Mouse (Mus musculus) macrophage (primary cell): ENCODE measurements around the gene Gtf2i. TPM values are rescaled to one million over a fixed set of nuclear protein-coding genes. Genes with fewer than 3 reads are reported as not detected.

ENCODE experiments used
- H3K27ac ChIP-seq: fragments of 350-480 bp; formaldehyde crosslinking; 2 replicates; pipeline ENCODE4 v1.9.0; 2021
- H3K36me3 ChIP-seq: fragments of 350-480 bp; formaldehyde crosslinking; 2 replicates; pipeline ENCODE4 v1.9.0; 2021; ENCODE audit errors: inconsistent target
- H3K4me3 ChIP-seq: fragments of 350-480 bp; formaldehyde crosslinking; 2 replicates; pipeline ENCODE4 v1.9.0; 2021; ENCODE audit errors: inconsistent target
- H3K79me2 ChIP-seq: fragments of 350-480 bp; formaldehyde crosslinking; 2 replicates; pipeline ENCODE4 v1.9.0; 2021; ENCODE audit errors: inconsistent target
- WGBS: methylation state at CpG from one replicate; pipeline ENCODE4 v1.1.7; 2026; ENCODE audit warnings: inconsistent platforms; ENCODE audit not compliant: missing documents; 5-methylcytosine and 5-hydroxymethylcytosine counted together
- polyA plus RNA-seq: library from polyadenylated mRNA; stranded (reverse); fragments of 250-400 nt; gene quantifications from 3 replicates; pipeline ENCODE4 v1.2.4, GENCODE M21; 2018; ENCODE audit warnings: inconsistent platforms

Gene Gtf2i
- polyA plus RNA-seq, 1 experiment from 2014 or later, result 75.2 TPM

DNA sequence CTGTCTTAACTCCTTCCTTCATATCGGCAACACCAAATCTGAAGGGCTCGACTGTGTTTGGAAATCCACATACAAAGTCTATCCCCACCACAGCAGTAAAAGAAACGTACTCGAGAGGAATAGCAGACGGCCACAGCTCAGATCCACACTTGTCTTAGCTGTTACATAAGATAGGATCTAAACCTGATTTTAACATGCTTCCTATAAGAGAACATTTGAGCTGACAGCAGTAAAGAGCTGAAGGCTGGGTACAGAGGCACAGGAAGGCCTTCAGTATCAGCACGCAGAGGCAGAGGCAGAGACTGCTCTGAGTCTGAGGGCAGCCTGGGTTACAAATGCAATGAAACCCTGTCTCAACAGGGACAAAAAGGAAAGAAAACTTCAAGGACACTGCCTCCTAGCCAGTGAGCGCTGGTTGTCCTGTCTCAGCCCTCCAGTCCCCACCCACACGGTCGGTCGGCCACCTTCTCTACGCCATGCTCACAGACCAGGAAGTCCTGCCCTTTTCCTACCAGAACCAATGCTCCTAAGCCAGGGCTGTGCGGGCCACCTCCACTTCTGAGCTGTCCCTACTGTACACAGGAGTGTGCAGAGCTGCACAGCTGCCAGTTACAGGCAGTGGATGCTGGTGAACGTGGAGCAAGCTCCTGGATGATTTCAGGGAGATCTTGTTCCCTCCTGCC is 57.1 kb downstream of the Gtf2i start:
- 68% methylated on average over 12 of the region's 13 CpGs for WGBS
- Histone ChIP-seq H3K4me3 (no peak overlapping the region), H3K27ac (no peak overlapping the region), H3K36me3 (peaks cover 56% of the 10 kb centered on the region), H3K79me2 (no peaks in the 10 kb centered on the region)

DNA sequence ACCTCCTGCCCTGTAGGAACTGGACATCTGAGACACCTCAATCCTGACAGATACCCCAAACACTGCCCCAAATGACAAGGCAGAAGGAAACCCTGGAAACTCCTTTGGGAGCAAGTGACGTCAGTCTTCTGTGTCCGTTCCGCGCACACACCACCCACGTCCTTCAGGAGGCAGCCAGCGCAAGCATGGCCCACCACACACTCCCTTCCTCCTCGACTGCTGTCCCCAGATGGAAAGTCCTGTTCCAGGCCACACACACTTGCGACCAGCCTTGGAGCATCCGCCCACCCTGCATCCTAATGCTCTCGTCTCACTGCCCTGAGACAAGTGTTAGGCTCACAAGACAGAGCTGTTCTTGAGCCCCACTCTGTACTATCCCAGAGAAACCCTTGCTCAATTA is 59.3 kb downstream of the Gtf2i start:
- 94% methylated on average over 10 of the region's 10 CpGs for WGBS
- Histone ChIP-seq H3K36me3 (peaks cover 49% of the 10 kb centered on the region), H3K27ac (no peak overlapping the region), H3K79me2 (no peaks in the 10 kb centered on the region), H3K4me3 (no peak overlapping the region)

DNA sequence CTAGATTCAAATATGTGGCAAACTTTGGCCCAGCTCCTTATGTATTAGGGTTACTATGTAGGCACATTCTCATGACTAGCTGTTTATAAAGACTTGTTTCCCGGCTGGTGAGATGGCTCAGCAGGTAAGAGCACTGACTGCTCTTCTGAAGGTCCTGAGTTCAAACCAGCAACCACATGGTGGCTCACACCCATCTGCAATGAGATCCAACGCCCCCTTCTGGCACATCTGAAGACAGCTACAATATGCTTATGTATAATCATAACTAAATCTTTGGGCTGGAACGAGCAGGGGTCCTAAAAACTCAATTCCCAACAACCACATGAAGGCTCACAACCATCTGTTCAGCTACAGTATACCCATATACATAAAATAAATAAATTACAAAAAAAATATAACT is 60.8 kb downstream of the Gtf2i start:
- Histone ChIP-seq H3K79me2 (no peaks in the 10 kb centered on the region), H3K4me3 (no peak overlapping the region), H3K36me3 (peaks cover 59% of the 10 kb centered on the region), H3K27ac (no peak overlapping the region)
- WGBS, result 83% methylated on average over 3 of the region's 3 CpGs

DNA sequence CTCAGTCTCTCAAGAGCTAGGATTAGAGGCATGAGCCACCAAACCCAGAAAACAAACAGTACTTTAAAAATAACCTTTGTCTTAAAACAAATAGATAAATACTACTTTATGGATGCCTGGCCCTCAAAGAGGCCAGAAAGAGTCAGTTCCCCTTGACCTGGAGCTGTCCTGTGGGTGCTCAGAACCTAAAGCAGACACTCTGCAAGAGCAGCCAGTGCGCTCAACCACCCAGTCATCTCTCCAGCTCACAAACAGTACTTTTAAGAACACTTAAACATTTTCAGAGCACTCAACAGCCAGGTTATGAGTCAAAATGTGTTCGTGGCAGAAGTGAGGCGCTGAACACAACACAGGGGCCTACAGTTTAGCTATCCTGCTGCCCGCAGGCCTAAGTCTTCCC is 63.5 kb downstream of the Gtf2i start:
- WGBS, result 98% methylated on average over 4 of the region's 4 CpGs
- Histone ChIP-seq H3K4me3 (no peak overlapping the region), H3K79me2 (no peaks in the 10 kb centered on the region), H3K36me3 (peaks cover 85% of the 10 kb centered on the region), H3K27ac (no peak overlapping the region)

DNA sequence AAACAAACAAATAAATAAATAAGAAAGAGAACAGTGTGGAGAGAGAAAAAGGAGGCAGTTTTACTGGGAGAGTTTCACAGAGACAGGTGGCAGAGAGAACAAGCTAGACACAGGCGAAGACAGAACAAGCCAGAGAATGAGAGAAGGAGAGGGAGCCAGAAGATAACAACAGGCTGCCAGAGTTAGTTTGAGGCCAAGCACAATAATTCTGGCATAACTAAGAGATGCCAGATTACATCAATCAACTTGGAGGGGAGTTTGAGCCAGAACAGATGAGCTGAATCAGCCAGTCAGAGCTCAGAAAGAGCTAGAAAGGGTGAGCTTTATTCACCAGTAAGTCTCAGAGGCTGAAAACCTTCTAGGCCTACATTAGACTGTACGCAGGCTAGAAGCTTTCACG is 64.0 kb downstream of the Gtf2i start:
- Histone ChIP-seq H3K27ac (no peak overlapping the region), H3K36me3 (peaks cover 85% of the 10 kb centered on the region), H3K4me3 (no peak overlapping the region), H3K79me2 (no peaks in the 10 kb centered on the region)
- 100% methylated on average over 3 of the region's 3 CpGs for WGBS

DNA sequence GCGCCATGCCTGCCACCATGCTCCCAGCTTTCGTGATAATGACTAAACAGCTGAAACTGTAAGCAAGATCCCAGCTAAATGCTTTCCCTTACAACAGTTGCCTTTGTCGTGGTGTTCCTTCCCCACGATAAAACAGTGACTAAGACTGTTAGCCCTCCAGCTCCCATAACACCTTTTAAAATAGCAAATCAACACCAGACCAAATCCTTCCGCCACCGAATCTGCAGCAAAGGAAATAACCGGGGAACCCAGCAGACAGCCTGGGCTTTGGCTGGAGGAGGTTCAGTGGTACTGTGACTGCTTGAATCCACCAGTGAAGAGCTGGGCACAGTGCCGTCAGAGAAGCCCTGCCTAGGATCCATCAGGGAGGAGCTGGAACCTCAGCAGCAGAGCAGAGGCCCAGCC is 65.3 kb downstream of the Gtf2i start:
- WGBS, result 97% methylated on average over 8 of the region's 8 CpGs
- Histone ChIP-seq H3K4me3 (no peak overlapping the region), H3K79me2 (no peaks in the 10 kb centered on the region), H3K36me3 (peaks cover 85% of the 10 kb centered on the region), H3K27ac (no peak overlapping the region)

DNA sequence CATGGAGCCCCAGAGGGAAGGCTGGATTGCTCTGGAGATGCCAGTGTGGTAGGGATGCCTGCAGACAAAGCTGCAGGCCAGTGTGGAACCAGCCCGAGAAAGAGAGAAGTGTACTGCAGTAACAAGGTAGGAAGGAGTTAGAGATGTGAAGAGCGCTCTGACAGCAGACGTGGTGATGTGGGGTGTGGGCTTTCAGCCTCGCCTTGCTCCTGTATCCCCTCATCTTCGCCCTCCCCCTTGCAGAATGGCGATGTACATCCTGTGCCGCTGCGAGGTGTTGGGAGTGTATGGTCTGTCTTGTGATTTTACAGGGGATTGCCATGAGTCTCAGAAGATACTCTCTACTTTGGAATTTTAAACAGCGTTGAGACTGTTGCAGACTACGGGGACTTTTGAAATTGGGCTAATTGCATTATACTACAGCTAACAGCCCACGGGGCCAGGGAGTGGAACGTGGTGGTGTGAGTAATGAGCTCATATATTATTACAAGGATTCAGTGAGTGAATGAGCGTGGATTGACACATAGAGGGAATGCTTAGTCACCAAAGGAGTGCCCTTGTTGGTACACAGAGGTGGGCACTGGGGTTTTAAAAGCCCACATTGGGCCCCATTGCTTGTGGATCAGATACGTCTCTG is 65.8 kb downstream of the Gtf2i start:
- Histone ChIP-seq H3K4me3 (no peak overlapping the region), H3K27ac (no peak overlapping the region), H3K79me2 (no peaks in the 10 kb centered on the region), H3K36me3 (peaks cover 89% of the 10 kb centered on the region)
- 97% methylated on average over 11 of the region's 14 CpGs for WGBS

DNA sequence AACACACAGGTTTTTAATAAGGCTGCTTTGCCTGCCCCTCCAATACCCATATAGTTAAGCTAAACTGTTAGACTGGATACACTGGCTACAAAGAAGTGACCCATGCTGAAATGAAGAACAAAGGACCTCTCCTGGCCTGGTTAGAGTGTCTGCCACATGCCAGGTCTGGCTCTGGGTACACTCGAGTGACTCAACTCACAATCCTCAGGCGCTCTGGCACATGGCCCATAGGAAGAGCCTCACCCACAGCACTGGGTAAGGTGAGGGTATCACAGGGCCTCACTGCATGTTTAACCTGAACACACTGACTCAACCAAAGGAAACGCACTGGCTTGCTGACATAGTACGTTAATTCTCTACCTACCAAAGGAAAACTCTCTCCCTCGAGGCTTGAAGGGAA is 68.4 kb downstream of the Gtf2i start:
- peaks cover 89% of the 10 kb centered on the region for H3K36me3 ChIP-seq
- H3K27ac ChIP-seq, result no peak overlapping the region
- 88% methylated on average over 5 of the region's 5 CpGs for WGBS
- H3K4me3 ChIP-seq, result no peak overlapping the region
- H3K79me2 ChIP-seq, result no peaks in the 10 kb centered on the region

DNA sequence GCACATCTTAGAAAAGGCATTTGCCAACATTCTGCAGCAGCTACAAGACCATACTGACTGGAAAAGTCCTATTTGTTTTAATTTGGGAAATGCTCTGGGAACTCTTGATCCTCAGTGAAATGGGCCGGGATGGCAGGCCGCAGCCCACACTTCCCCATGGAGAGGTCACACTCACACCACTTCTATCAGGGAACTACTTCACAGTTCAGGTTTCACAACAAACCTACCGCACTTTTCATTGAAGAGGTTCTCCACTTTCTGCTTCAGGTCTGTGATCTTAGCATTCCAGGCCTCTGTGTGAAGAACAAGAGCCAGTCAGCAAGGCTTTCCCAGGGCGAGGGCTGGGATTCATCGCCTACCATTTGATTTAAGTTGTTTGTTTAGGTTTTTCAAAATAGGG is 69.7 kb downstream of the Gtf2i start:
- H3K27ac ChIP-seq, result no peak overlapping the region
- H3K4me3 ChIP-seq, result no peak overlapping the region
- peaks cover 97% of the 10 kb centered on the region for H3K36me3 ChIP-seq
- no peaks in the 10 kb centered on the region for H3K79me2 ChIP-seq
- 86% methylated on average over 5 of the region's 5 CpGs for WGBS

DNA sequence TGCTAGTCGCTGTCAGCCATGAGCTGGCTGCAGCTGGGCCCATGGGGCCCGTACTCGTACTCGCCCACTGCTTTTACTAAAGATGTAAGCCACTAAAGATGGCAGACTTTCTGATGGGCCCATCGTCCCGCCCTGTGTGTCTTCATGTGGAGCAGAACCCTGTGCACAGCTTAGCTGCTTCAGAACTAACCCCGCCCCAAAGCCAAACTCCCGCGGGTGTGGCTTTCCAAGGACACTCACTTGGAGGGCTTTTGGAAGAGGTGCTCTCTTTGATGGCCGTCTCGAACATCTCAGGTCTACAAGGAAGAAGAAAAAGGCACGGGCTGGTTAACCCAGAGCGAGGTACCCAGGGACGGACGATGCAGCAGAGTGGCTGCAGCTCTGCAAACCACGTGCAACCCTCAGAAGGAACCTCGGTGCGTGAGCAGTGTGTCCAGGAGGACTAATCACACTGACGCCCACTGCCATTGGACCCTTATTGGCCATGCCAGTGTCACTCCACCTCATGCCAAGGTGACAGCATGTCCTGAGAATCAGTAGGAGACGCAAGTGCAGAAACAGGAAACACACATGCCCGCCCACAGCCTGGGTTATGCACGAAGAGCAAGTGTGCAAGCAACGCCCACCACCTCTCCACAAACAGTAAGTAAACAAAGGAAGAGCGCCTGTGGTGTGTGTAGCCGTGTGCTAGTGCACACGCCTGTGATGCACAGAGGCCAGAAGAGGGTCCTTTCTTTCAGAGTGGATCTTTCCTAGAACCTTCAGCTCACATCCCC is 70.7 kb downstream of the Gtf2i start:
- H3K4me3 ChIP-seq, result no peak overlapping the region
- no peaks in the 10 kb centered on the region for H3K79me2 ChIP-seq
- peaks cover 97% of the 10 kb centered on the region for H3K36me3 ChIP-seq
- 87% methylated on average over 23 of the region's 26 CpGs for WGBS
- no peak overlapping the region for H3K27ac ChIP-seq

DNA sequence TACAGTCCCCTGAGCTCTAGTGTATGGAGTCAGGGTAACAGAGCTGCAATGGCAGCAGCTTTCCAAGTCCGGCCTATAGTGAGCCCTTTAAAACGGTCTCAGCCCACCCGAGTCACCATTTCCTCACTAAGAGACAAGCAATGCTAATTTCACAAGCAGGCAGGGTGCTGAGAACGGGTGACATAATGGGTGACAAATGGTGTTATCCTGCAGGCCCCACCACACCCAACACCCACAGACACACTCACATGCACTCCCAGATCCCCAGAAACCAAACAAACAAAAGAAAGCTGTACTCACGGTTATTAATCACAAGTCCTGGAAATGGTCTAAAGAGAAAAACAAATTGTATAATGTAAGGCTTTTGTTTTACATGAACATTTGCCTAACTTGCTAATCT is 72.7 kb downstream of the Gtf2i start:
- 90% methylated on average over 5 of the region's 5 CpGs for WGBS
- no peak overlapping the region for H3K4me3 ChIP-seq
- H3K27ac ChIP-seq, result no peak overlapping the region
- H3K79me2 ChIP-seq, result no peaks in the 10 kb centered on the region
- H3K36me3 ChIP-seq, result peaks cover 97% of the 10 kb centered on the region

DNA sequence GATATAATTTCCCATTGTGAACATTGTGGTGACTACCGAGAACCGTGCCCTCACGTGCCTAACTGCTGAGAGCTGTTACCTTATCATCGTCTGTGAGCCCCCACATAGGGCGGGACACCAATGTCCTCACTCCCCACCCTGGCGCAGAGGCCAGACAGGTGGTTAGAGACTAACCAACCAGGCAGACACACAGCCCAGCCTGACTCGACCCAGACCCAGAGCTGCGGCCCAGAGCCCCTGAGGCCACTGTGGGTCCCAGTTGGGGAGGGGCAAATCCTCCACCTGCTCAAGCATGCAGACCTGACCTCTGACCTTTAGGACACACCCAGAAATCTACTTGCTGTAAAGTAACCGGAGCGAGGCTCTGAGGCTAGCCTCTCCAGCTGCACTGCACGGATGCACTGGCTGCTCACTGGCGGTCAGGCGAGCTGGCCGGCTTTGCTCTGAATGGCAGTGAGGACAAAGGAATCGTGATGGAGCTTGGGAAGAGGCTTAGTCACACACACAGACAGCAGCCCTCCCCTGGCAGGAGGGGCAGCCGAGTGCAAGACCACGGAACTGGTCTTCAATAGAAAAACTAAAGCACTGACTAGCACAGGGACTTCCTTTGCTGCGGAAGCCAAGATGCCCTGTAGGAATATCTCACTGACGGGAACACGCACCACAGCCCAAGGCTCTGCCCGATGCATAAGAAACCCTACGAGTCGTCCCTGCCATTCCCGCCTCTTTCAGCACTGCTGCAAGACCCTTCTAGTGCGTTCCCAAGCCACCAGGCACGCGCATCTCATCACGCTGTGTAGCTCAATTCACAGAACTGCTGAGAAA is 76.4 kb downstream of the Gtf2i start:
- Histone ChIP-seq H3K27ac (no peak overlapping the region), H3K36me3 (peaks cover 62% of the 10 kb centered on the region), H3K4me3 (no peak overlapping the region), H3K79me2 (no peaks in the 10 kb centered on the region)
- WGBS, result 95% methylated on average over 28 of the region's 28 CpGs

DNA sequence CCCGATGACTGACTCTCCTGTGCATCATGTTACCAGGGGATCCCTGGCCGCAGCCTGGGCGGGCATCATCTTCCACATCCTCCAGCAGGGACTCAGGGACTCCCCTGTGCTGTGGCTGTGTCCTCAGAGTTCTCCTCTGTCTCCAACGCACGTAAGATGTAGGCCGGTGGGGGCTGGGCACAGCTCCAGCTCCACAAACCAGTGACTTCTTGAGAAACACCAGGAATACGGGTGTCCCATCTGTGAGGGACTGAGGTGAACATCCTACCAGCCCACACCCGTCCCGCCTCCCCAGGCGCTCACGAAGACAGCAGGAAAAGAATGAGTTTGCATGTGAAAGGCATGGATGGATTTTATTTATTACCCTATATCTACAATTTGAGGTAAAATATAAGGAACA is 77.1 kb downstream of the Gtf2i start:
- H3K4me3 ChIP-seq, result no peak overlapping the region
- 85% methylated on average over 10 of the region's 11 CpGs for WGBS
- no peak overlapping the region for H3K27ac ChIP-seq
- peaks cover 56% of the 10 kb centered on the region for H3K36me3 ChIP-seq
- no peaks in the 10 kb centered on the region for H3K79me2 ChIP-seq

DNA sequence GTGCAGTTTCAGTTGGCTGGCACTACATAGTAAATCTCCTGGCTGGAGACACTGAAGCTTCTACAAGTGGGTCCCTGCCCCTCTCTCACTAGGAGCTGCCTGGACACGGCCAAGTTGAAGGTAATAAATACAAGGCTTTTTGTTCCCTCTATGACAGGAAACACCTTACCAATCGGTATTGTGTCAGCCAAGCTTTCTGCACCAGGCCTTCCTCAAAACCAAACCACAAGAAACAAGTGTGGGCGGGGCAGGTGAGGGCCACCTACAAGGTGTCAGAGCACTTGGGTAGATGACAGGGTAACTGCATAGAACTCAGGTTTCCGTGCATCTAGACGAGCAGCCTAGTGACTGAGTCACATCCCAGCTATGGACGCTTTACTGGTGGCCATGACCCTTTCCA is 77.8 kb downstream of the Gtf2i start:
- no peak overlapping the region for H3K4me3 ChIP-seq
- WGBS, result 34% methylated on average over 6 of the region's 6 CpGs
- peaks cover 48% of the 10 kb centered on the region for H3K36me3 ChIP-seq
- no peak overlapping the region for H3K27ac ChIP-seq
- no peaks in the 10 kb centered on the region for H3K79me2 ChIP-seq
